In the genomic region with DNA sequence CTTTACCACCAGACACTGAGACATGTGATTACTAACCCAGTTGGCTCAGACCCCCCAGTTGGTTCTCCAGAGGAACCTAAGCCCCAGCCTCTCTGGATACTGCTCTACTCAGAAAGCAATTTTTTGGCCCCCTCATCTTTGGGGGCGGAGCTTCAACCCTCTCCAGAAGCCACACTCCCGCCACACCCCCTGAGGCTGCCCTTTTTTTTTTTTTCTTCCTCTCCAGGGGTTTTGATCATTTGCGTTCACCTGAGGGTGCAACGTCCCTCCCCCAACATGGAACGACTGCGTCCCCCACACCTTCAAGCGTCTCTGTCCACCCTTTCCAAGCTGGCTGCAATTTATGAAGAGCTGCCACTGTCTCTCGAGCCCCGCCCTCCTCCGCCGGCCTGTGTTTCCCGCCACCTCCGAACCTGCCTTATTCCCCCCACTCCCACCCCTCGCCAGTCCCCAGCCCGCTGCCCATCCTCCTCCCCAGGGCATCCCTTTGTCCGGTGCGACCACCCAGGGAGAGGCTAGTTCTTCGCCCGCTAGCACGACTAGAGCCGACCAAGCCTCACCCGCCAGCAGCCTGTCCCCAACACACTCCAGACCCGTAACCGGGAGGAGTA, we compare ENCODE assay signal across 8 mouse cellular contexts. TPM values are rescaled to one million over a fixed set of nuclear protein-coding genes. Genes with fewer than 3 reads are reported as not detected.
A peak's percentile ranks its signal among the peaks of the same experiment; 100 is the strongest.
DNase-seq lines count a peak whose midpoint lies in the region; ATAC-seq lines count a peak whose summit lies in the region.

No protein-coding gene starts in this region.

- DNase-seq in embryo, embryonic 10 days (ENCODE audit: low spot score): peak; percentile 63
- DNase-seq in embryo, embryonic 9.5 days (ENCODE audit: extremely low spot score): no peak
- peak; percentile 64 for DNase-seq in R1 (ENCODE audit: low read depth, low spot score)
- peak; percentile 71 for DNase-seq in embryo, embryonic 11 days
- DNase-seq in kidney, postnatal 25 days: peak; percentile 49 to 69
- DNase-seq in mesoderm, embryonic 11.5 days (ENCODE audit: low read depth, low spot score): peak; percentile 61
- DNase-seq in thymus, postnatal 36 days: peak; percentile 36 to 54

- no peak; the same call in none of the 2 replicates for ATAC-seq in heart, embryonic 11.5 days (replicated peaks; ENCODE audit: insufficient number of reproducible peaks, low FRiP score, low TSS enrichment)

- peak overlapping the region; percentile 89 for H3K9ac ChIP-seq in heart, embryonic 11.5 days (ENCODE audit: low read depth, low read length)

- WGBS in heart, embryonic 11.5 days (ENCODE audit: insufficient replicate concordance): under 1% methylated on average over 24 of the region's 24 CpGs

- H3K9me3 ChIP-seq in heart, embryonic 11.5 days (replicated peaks; ENCODE audit: control insufficient read depth, low read length): no peaks in the 10 kb centered on the region

- peaks cover 36% of the 10 kb centered on the region for H3K4me1 ChIP-seq in heart, embryonic 11.5 days (ENCODE audit: control insufficient read depth, insufficient read depth, low read length)

- H3K4me2 ChIP-seq in heart, embryonic 11.5 days: peak overlapping the region; percentile 85

- H3K36me3 ChIP-seq in heart, embryonic 11.5 days (ENCODE audit: control insufficient read depth, insufficient read depth, low read length): peaks cover 13% of the 10 kb centered on the region

- H3K27me3 ChIP-seq in heart, embryonic 11.5 days (ENCODE audit: control insufficient read depth, insufficient read depth, low read length): no peaks in the 10 kb centered on the region

- peak overlapping the region; percentile 92 for H3K27ac ChIP-seq in heart, embryonic 11.5 days (ENCODE audit: low read depth, low read length)

- peak overlapping the region; percentile 90 for H3K4me3 ChIP-seq in heart, embryonic 11.5 days (ENCODE audit: low read depth, low read length)

RNA-seq across cellular contexts. Expression of gene Wdr6, which starts 0.5 kb away (rescaled TPM):
- 48.6 and 60.8 TPM in 2 replicates for polyA plus RNA-seq in heart, embryonic 11.5 days (2014; fragmentation: Nextera tagmentation; extraction: Ambion mirVana)

RNA-seq across cellular contexts. Expression of gene Dalrd3, which starts 8.4 kb away (rescaled TPM):
- 85.8 and 88.6 TPM in 2 replicates for polyA plus RNA-seq in heart, embryonic 11.5 days (2014; fragmentation: Nextera tagmentation; extraction: Ambion mirVana)

RNA-seq across cellular contexts. Expression of gene Ndufaf3, which starts 10.8 kb away (rescaled TPM):
- polyA plus RNA-seq in heart, embryonic 11.5 days (2014; fragmentation: Nextera tagmentation; extraction: Ambion mirVana): 56.6 and 58.9 TPM in 2 replicates

RNA-seq across cellular contexts. Expression of gene Impdh2, which starts 18.0 kb away (rescaled TPM):
- polyA plus RNA-seq in heart, embryonic 11.5 days (2014; fragmentation: Nextera tagmentation; extraction: Ambion mirVana): 130 TPM in 2 replicates

RNA-seq across cellular contexts. Expression of gene P4htm, which starts 19.4 kb away (rescaled TPM):
- polyA plus RNA-seq in heart, embryonic 11.5 days (2014; fragmentation: Nextera tagmentation; extraction: Ambion mirVana): 14.7 and 15.0 TPM in 2 replicates
